Mouse (Mus musculus): ENCODE results near the gene Ulk4. TPM values are rescaled to one million over a fixed set of nuclear protein-coding genes. Genes with fewer than 3 reads are reported as not detected.

Gene Ulk4
- total RNA-seq, 2 experiments from 2014 or later, result 9.5 to 9.9 TPM

DNA sequence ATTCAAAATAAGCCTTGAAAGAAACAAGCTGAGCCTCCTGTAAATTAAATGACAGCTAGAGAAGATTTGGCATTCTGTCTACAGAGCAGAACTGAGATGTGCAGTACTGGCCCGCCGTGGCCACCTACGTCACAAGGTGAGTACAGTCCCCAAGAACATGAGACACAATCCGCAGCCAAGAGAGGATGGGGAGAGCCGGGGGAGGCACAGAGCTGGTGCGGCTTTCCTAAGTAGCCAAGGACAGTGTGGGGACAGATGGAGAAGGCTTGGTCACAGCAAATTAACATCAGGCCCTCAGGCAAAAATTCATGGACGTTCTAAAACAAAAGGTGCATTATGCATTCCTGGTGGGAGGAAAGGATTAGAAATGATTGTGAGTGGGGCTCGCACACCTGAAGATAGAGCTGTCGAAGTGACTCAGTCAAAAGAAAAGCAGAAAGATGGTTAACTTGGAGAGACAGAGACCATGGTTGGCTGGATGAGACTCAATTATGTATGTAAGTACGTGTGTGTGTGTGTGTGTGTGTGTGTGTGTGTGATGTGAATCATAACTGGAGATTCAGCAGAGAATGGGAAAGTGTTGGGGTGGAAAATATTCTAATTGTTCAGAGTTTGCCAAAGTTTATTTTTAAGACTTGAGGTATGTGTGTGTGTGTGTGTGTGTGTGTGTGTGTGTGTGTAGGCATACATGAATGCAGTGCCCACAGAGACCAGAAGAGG lies 185.8 kb downstream of the Ulk4 start:
- DNase-seq (ENCODE audit: low spot score in 2 of 2), result no peak
- Histone ChIP-seq H3K27ac (no peak overlapping the region), H3K4me3 (no peak overlapping the region)
- no peak for TF ChIP-seq CTCF (conservative IDR thresholded peaks at IDR 0.05)

DNA sequence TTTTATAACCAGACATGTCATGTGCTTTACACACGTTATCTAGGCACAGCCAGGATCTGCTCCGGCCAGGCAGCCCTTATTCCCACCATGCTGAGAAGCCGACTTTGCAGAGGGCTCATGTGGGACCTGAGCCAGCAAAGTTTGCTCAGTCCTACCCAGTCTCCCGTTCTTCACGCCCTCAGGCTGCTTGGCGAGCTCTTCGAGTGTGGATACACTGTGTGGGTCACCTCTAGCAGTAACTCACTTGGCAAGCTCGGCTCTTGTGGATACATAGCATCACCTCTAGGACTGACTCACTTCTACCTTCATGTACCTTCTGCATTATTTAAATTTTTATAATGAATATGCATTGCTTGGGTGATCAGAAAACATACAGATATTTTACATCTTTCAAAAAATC lies 189.3 kb downstream of the Ulk4 start:
- no peak overlapping the region for H3K4me3 ChIP-seq
- H3K27ac ChIP-seq, result no peak overlapping the region
- DNase-seq (ENCODE audit: low spot score in 2 of 2), result no peak
- no peak for TF ChIP-seq CTCF (conservative IDR thresholded peaks at IDR 0.05)

DNA sequence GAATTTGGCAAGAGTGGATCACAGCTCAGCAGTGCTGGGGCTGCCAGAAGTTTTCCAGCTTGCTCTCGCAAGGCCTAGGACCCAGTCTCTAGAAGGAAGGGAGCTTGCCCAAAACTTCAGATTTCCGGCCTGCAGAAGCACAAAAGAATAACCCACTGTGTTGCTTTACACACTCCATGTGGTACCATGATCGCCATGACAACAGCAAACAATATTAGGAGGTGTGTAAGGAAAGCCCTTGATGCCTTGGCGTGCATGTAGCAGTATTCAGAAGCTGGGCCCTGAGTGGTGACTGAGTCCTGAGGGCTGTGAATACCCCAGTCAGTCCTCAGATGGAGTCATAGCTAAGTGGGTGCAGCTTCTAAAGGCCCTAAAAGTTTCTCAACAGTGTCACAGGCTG lies 192.8 kb downstream of the Ulk4 start:
- TF ChIP-seq CTCF (conservative IDR thresholded peaks at IDR 0.05), result no peak
- H3K4me3 ChIP-seq, result no peak overlapping the region
- no peak overlapping the region for H3K27ac ChIP-seq
- no peak for DNase-seq (ENCODE audit: low spot score in 2 of 2)

DNA sequence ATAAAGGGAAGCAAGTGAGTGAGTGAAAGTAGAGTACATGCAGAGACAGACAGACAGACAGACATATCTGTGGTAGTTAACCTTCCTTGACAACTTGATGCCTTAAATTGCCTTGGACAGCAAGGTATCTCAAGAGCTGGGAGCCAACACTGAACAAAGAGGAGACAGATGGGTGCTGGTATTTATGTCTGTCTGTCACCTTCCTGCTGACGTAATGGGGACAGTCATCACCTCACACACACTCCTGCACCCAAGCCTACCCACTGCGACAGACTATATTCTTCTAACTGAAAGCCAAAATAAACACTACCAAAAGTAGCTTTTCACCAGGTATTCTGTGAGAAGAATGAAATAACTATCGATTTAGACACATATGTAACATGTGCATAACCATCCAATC lies 196.2 kb downstream of the Ulk4 start:
- Histone ChIP-seq H3K27ac (no peak overlapping the region), H3K4me3 (no peak overlapping the region)
- no peak for TF ChIP-seq CTCF (conservative IDR thresholded peaks at IDR 0.05)
- no peak for DNase-seq (ENCODE audit: low spot score in 2 of 2)

DNA sequence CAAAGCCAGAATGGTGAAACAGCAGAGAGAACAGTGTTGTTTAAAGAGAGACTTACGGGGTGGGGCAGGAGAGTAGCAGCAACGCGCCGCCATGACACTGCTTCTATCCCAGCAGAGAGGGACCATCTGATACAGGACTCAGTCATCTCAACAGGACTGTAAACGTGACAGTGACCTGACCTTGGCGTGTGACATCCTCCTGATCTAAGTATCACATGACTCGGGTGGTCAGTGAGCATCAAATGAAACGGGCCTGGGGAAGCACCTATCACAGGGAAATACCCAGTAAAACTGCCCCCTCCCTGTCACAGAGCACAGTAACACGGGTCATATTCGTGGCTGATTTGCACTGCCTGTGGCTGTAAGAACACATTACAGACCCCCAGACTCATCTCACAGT lies 196.6 kb downstream of the Ulk4 start:
- no peak for DNase-seq (ENCODE audit: low spot score in 2 of 2)
- no peak for TF ChIP-seq CTCF (conservative IDR thresholded peaks at IDR 0.05)
- Histone ChIP-seq H3K4me3 (no peak overlapping the region), H3K27ac (no peak overlapping the region)

DNA sequence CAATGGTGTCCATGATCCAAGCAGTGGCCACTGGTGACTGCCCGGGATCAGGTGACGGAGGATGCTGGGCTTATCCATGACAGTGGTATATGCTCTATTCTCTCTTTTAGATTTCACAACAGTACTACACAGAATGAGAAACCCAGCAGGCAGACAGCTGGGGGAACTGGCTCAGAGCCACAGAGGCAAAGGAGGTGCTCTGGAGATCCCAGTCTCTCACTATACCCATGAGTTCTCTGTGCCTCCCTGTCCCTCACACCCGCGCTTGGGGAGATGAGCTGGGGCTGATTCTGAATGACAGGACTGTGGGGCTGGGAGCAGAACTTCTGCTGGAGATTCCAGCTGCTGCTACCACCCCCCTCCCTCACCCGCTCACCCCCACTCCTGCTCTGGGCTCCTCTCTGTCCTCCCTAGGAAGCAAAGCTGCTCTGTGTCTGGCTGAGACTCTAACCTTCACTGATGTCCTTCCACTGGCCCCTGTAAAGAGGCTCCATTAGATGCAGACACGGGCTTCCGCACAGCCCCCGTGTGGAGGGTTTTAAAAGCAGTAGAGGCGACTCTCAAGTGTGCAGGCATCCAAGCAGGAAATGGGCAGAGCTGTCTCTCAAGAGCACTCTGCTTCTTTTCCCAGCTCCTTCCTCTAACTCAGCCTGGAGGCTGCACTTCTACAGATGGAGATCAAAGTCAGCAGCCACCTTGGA lies 197.5 kb downstream of the Ulk4 start:
- peak; percentile 45 for TF ChIP-seq CTCF (conservative IDR thresholded peaks at IDR 0.05)
- DNase-seq (ENCODE audit: low spot score in 2 of 2), result peak; percentile 41 to 65
- peak overlapping the region; percentile 23; the same call in 1 of the 2 replicates for H3K27ac ChIP-seq
- no peak overlapping the region for H3K4me3 ChIP-seq

DNA sequence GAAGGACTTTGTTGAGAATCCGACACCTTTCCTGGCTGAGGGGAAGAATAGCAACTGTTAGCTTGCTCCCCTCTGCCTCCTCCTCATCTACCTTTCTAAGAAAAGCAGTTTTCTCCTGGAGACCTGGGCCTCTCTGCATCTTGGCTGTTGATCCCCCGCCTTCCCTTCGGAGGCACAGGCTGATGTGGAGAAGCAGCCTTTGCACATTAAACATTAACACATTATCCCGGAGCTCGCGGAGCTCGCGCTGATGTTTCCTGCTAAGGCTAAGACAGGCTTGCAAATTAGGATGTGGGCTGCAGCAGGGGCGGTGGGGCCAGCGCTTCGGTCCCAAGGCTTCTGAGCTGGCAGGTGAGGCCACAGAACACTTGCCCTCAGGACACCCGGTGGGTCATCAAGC lies 200.7 kb downstream of the Ulk4 start:
- no peak for DNase-seq (ENCODE audit: low spot score in 2 of 2)
- Histone ChIP-seq H3K27ac (no peak overlapping the region), H3K4me3 (no peak overlapping the region)
- no peak for TF ChIP-seq CTCF (conservative IDR thresholded peaks at IDR 0.05)

DNA sequence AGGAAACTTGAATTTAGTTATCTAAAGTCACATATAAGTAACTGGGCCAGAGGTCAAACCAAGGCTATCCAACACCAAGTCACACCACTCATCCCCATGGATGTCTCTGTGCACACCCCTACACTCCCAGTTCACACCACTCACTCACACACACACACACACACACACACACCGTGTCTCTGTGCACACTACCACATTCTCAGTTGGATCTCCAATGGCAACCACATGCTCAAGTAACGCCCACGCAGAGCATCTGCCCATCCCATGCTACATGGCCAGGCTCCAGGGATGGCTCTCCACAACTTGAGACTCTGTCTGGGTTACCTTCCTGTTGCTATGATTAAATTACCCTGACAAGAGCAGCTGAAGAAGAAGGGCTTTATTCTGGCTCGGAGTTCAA lies 201.8 kb downstream of the Ulk4 start:
- no peak overlapping the region for H3K4me3 ChIP-seq
- no peak overlapping the region for H3K27ac ChIP-seq
- no peak for TF ChIP-seq CTCF (conservative IDR thresholded peaks at IDR 0.05)
- peak; percentile 62 to 70 for DNase-seq (ENCODE audit: low spot score in 2 of 2)

DNA sequence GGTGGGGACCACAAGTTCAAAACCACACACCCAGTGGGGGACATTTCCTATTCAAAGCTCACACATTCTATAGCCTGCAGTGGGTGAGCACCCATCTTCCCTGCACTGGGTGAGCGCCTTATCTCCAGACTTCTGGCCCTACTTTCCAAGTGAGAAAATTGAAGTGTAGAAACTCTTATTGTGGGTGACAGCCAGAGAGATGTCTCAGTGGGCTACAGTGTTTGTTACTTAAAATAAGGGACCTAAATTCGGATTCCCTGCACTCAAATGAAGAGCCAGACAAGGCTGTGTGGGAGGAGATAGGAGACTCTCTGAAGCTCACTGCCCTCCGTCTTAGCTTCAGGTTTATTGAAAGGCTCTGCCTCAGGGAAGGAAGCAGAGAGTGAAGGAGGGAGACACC lies 202.3 kb downstream of the Ulk4 start:
- Histone ChIP-seq H3K27ac (no peak overlapping the region), H3K4me3 (no peak overlapping the region)
- no peak for TF ChIP-seq CTCF (conservative IDR thresholded peaks at IDR 0.05)
- no peak for DNase-seq (ENCODE audit: low spot score in 2 of 2)

DNA sequence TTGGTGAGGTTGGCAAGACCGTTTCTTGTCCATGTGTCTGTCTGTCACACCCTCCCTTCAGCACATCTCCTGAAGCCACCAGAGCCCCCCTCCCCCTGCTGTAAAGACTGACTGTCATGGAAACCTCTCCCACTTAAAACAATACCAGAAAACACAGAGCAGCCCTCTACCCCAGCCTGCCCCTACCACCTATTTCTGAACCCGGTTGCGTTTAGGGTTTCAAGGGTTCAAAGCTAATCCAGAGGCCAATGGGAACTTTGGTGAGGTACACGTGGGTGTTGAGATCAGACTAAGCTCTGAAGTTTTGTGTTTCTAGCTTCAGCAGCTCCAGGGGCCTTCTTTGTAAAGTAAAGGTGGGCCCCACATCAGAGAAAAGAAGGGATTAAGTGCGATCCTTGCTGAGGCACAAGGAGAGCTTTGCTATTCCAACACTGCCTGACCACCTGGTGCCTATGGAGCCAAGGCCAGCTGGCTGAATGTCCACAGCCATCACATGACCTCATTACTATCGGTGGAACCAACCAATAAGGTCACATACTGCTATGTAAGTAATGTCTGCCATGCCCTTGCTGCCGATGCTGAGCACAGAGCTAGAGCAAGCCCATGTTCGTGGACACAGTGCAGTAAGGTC lies 204.8 kb downstream of the Ulk4 start:
- TF ChIP-seq CTCF (conservative IDR thresholded peaks at IDR 0.05), result no peak
- Histone ChIP-seq H3K4me3 (no peak overlapping the region), H3K27ac (no peak overlapping the region)
- no peak for DNase-seq (ENCODE audit: low spot score in 2 of 2)

DNA sequence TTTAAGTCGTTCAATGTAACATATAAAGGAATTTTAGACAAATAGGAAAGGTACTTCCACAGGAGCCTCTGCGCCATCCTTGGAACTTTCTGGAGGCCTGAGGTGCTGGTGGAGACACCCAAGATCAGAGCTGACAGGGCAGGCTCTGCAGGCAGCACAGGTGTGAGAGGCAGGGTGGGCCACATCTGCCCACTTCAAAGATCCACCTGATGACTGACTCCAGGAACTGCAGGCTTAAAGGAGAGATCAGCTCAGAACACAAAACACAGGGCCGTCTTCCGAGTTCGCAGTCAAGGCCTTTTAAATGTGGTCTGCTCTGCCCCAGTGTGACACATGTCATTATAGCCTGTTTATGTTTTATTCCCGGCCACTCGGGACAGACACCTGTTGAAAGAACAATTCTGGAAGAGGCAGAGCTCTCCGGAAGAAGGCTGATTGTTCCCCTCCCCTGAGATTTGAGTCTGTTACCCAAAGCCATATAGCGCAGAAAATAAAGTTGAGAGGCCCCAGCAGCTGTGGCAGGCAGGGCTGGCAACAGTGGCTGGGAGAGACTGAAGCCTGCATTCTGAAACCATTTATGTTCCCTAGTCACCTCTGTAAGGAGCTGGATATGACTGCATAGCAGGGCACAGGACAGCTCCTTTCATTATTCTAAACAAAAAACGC lies 205.4 kb downstream of the Ulk4 start:
- DNase-seq (ENCODE audit: low spot score in 2 of 2), result no peak
- Histone ChIP-seq H3K4me3 (no peak overlapping the region), H3K27ac (no peak overlapping the region)
- no peak for TF ChIP-seq CTCF (conservative IDR thresholded peaks at IDR 0.05)

DNA sequence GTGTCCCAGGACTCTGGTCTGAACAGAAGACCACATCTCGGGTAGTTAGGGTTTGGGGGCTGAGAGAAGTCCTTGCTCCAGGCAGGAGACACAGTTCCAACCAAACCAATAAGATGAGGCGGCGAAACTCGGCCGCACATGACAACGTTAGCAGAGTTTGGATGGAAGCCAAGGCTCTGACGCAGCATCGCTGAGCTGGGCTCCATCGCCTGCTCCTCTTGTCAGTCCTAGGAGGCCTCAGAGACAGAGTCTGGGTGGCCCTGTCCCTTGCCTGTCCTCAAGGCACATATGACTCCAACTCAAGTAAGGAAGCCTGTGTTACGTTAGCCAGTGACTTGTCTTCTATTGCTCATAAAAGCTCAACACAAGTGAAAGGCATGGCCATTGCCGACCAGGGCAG lies 205.9 kb downstream of the Ulk4 start:
- DNase-seq (ENCODE audit: low spot score in 2 of 2), result peak in 1 of 2 experiments; percentile 26

DNA sequence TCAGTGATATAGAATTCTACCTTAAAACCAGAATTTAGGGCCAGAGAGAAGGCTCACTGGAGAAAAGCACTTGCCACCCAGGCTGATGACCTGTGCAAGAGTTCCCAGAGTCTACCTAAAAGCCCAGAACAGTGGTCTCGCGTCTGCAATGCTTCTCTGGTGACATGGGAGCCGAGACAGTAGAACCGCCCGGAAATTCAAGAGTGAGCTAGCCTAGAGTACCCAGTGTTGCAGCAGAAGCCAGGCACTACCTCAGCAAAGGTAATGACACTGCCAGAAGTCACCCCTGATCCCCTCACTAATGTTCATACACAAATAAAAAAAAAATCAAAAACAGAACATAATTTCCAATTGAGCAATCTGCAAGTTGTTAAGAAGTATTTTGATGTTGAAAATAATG lies 208.9 kb downstream of the Ulk4 start:
- DNase-seq (ENCODE audit: low spot score in 2 of 2), result no peak
- no peak for TF ChIP-seq CTCF (conservative IDR thresholded peaks at IDR 0.05)
- Histone ChIP-seq H3K27ac (no peak overlapping the region), H3K4me3 (no peak overlapping the region)

More for the DNA sequence above, 205.9 kb downstream of the Ulk4 start:
- Histone ChIP-seq H3K27ac (no peak overlapping the region), H3K4me3 (no peak overlapping the region)
- TF ChIP-seq CTCF (conservative IDR thresholded peaks at IDR 0.05), result no peak

Data from layer of hippocampus, adult 2 months (tissue).